Mouse (Mus musculus) limb, embryonic 14.5 days (tissue): Measurements from ENCODE around the gene Lpin1. TPM values are rescaled to one million over a fixed set of nuclear protein-coding genes. Genes with fewer than 3 reads are reported as not detected.

Experiments
- ATAC-seq: fragments of 200-750 bp; cut with Nextera tagmentation; 2 replicates; pipeline ENCODE4 v1.8.0; 2017; ENCODE audit warnings: low read depth, moderate number of reproducible peaks, moderate TSS enrichment; ENCODE audit not compliant: low FRiP score
- DNase-seq: peaks from one replicate; pipeline ENCODE4 v3.0.0-alpha.2; 2015; ENCODE audit warnings: low spot score
- H3K27ac ChIP-seq: fragments of 300-500 bp; sonication (generic); replicated peaks from 2 replicates; pipeline ENCODE4 v1.5.1; 2014; ENCODE audit warnings: low read depth, mild to moderate bottlenecking, low read length, moderate library complexity, mixed read lengths
- H3K27me3 ChIP-seq: fragments of 300-500 bp; sonication (generic); 2 replicates; pipeline ENCODE4 v1.6.1; 2014; ENCODE audit warnings: low read length, mixed read lengths; ENCODE audit not compliant: control insufficient read depth, insufficient read depth
- H3K36me3 ChIP-seq: fragments of 300-500 bp; sonication (generic); 2 replicates; pipeline ENCODE4 v1.6.1; 2014; ENCODE audit warnings: mild to moderate bottlenecking, low read length, moderate library complexity, mixed read lengths; ENCODE audit not compliant: control insufficient read depth, insufficient read depth
- H3K4me1 ChIP-seq: fragments of 300-500 bp; sonication (generic); 2 replicates; pipeline ENCODE4 v1.6.1; 2014; ENCODE audit warnings: antibody characterized with exemption, low read length, mixed read lengths; ENCODE audit not compliant: control insufficient read depth, insufficient read depth
- H3K4me2 ChIP-seq: fragments of 300-500 bp; sonication (generic); replicated peaks from 2 replicates; pipeline ENCODE4 v1.6.1; 2014; ENCODE audit warnings: low read depth, mild to moderate bottlenecking, low read length, moderate library complexity; ENCODE audit not compliant: severe bottlenecking
- H3K4me3 ChIP-seq: fragments of 300-500 bp; sonication (generic); replicated peaks from 2 replicates; pipeline ENCODE4 v1.5.1; 2014; ENCODE audit warnings: low read length
- H3K9ac ChIP-seq: fragments of 300-500 bp; sonication (generic); 2 replicates; pipeline ENCODE4 v1.6.1; 2014; ENCODE audit warnings: mild to moderate bottlenecking, low read depth, low read length, moderate library complexity; ENCODE audit not compliant: severe bottlenecking
- H3K9me3 ChIP-seq: fragments of 300-500 bp; sonication (generic); 2 replicates; pipeline ENCODE4 v1.6.1; 2016; ENCODE audit warnings: low read length; ENCODE audit not compliant: control insufficient read depth
- POLR2A ChIP-seq: fragments of 200-500 bp; IDR thresholded peaks from 2 replicates; pipeline ENCODE4 v1.8.0; 2012; ENCODE audit warnings: inconsistent platforms, mild to moderate bottlenecking, moderate library complexity, borderline replicate concordance; ENCODE audit not compliant: insufficient read depth, insufficient read length; ENCODE audit errors: extremely low read depth
- WGBS: fragments of 180-500 bp; shearing (Covaris S2); extraction: QIAGEN DNeasy Blood & Tissue Kit; methylation state at CpG from one replicate; pipeline ENCODE4 v1.1.7; 2014; 5-methylcytosine and 5-hydroxymethylcytosine counted together
- polyA plus RNA-seq, 2 experiments: library from polyadenylated mRNA; depleted of rRNA in 1 of 2; stranded (reverse) in 1 of 2; unstranded in 1 of 2; fragments of >200 nt; fragmentation: Nextera tagmentation in 1 of 2; extraction: Ambion mirVana in 1 of 2; gene quantifications; 2 replicates each; pipeline versions ENCODE4 v1.2.1 to v1.2.3; 2012 to 2014

The Lpin1 gene
- polyA plus RNA-seq, 2 experiments = 6.4 to 6.5 TPM

- H3K36me3 ChIP-seq = no peaks in the 10 kb centered on the region
- DNase-seq (no peak), ATAC-seq (no peak)
- H3K9me3 ChIP-seq = no peaks in the 10 kb centered on the region
- H3K4me3 ChIP-seq = no peak overlapping the region
- no peaks in the 10 kb centered on the region for H3K27me3 ChIP-seq
- no peak for TF ChIP-seq POLR2A
- H3K4me2 ChIP-seq = no peak overlapping the region
- 47% methylated on average over 2 of the region's 2 CpGs for WGBS
- H3K4me1 ChIP-seq = no peaks in the 10 kb centered on the region
- H3K27ac ChIP-seq = no peak overlapping the region
- H3K9ac ChIP-seq = no peak overlapping the region
Measured at GRCm38 (mm10) chr12:16487453-16487852, 123.3 kb downstream of the Lpin1 start.

Other genes starting within 250 kb of the Lpin1 start
- not detected in 2 replicates for gene Ntsr2, start 42.4 kb upstream of the Lpin1 start, polyA plus RNA-seq (2012; rRNA removed)
- not detected in 2 replicates for gene Ntsr2, start 42.4 kb upstream of the Lpin1 start, polyA plus RNA-seq (2014; fragmentation: Nextera tagmentation; extraction: Ambion mirVana)
- 3.2 and 3.9 TPM in 2 replicates for gene Greb1, start 189.9 kb upstream of the Lpin1 start, polyA plus RNA-seq (2012; rRNA removed)
- 1.1 TPM in 2 replicates for gene Greb1, start 189.9 kb upstream of the Lpin1 start, polyA plus RNA-seq (2014; fragmentation: Nextera tagmentation; extraction: Ambion mirVana)
- gene E2f6, start 200.0 kb upstream of the Lpin1 start, polyA plus RNA-seq (2012; rRNA removed) = 54.5 and 56.5 TPM in 2 replicates
- 47.3 and 54.0 TPM in 2 replicates for gene E2f6, start 200.0 kb upstream of the Lpin1 start, polyA plus RNA-seq (2014; fragmentation: Nextera tagmentation; extraction: Ambion mirVana)